Mouse (Mus musculus) embryonic fibroblast, embryonic 13.5 days (primary cell): ENCODE measurements around the gene AC124108.1. TPM values are rescaled to one million over a fixed set of nuclear protein-coding genes. Genes with fewer than 3 reads are reported as not detected.
A peak's percentile ranks its signal among the peaks of the same experiment; 100 is the strongest.

Experiments
- H3K27ac ChIP-seq: 2 replicates; pipeline ENCODE4 v1.5.1; 2012; ENCODE audit warnings: low read length, control low read depth, inconsistent platforms; ENCODE audit not compliant: insufficient read depth
- H3K4me1 ChIP-seq: 2 replicates; pipeline ENCODE4 v1.6.1; 2011; ENCODE audit warnings: low read length; ENCODE audit not compliant: control insufficient read depth, insufficient read depth
- H3K4me3 ChIP-seq: 2 replicates; pipeline ENCODE4 v1.5.1; 2011; ENCODE audit warnings: mild to moderate bottlenecking, control low read depth, low read length; ENCODE audit not compliant: insufficient read depth
- CTCF ChIP-seq: IDR thresholded peaks from 2 replicates; pipeline ENCODE4 v1.5.1; 2011; ENCODE audit warnings: mild to moderate bottlenecking, control low read depth, low read length, moderate library complexity, borderline replicate concordance; ENCODE audit not compliant: insufficient read depth
- POLR2A ChIP-seq: IDR thresholded peaks from 2 replicates; pipeline ENCODE4 v1.6.1; 2011; ENCODE audit warnings: low read depth, mild to moderate bottlenecking, control low read depth, low read length, moderate library complexity
- polyA plus RNA-seq: library from polyadenylated mRNA; stranded (reverse); fragments of >200 nt; gene quantifications from 2 replicates; pipeline ENCODE4 v1.2.4, GENCODE M21; 2011; ENCODE audit warnings: low read depth; ENCODE audit not compliant: missing spikeins, insufficient read length

The AC124108.1 gene
- polyA plus RNA-seq, 1 experiment, result not detected

GRCm38 (mm10) chr1:132198401-132199071, 7.3 kb downstream of the AC124108.1 start:
- H3K4me3 ChIP-seq, result no peak overlapping the region
- H3K27ac ChIP-seq, result no peak overlapping the region
- H3K4me1 ChIP-seq, result peaks cover 11% of the 10 kb centered on the region
- TF ChIP-seq CTCF (no peak), POLR2A (no peak)

DNA sequence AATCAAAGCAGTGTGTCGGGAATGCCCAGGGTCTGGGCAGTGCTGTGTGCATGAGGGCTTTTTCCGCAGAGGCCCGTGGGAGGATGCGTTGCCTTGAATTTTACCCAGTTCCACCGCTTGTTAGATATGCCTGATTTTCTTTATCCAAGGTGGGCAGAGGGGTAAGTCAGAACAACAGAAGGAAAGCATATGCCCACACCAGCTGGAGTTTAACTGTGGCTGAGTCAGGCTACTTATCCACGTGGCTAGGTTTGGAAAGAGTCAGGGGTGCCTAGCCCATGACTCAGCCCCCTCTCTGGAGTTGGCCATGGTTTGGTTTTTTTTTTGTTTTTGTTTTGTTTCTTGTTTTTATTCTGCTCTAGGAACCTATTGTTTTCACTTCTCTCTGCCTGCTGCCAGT, 8.0 kb downstream of the AC124108.1 start:
- no peak for TF ChIP-seq POLR2A
- TF ChIP-seq CTCF, result no peak
- Histone ChIP-seq H3K4me1 (peaks cover 11% of the 10 kb centered on the region), H3K27ac (no peak overlapping the region), H3K4me3 (no peak overlapping the region)

- Histone ChIP-seq H3K27ac (no peak overlapping the region), H3K4me3 (no peak overlapping the region), H3K4me1 (peaks cover 11% of the 10 kb centered on the region)
- TF ChIP-seq CTCF (no peak), POLR2A (no peak)
Observed at GRCm38 (mm10) chr1:132199934-132200333, 8.7 kb downstream of the AC124108.1 start.

DNA sequence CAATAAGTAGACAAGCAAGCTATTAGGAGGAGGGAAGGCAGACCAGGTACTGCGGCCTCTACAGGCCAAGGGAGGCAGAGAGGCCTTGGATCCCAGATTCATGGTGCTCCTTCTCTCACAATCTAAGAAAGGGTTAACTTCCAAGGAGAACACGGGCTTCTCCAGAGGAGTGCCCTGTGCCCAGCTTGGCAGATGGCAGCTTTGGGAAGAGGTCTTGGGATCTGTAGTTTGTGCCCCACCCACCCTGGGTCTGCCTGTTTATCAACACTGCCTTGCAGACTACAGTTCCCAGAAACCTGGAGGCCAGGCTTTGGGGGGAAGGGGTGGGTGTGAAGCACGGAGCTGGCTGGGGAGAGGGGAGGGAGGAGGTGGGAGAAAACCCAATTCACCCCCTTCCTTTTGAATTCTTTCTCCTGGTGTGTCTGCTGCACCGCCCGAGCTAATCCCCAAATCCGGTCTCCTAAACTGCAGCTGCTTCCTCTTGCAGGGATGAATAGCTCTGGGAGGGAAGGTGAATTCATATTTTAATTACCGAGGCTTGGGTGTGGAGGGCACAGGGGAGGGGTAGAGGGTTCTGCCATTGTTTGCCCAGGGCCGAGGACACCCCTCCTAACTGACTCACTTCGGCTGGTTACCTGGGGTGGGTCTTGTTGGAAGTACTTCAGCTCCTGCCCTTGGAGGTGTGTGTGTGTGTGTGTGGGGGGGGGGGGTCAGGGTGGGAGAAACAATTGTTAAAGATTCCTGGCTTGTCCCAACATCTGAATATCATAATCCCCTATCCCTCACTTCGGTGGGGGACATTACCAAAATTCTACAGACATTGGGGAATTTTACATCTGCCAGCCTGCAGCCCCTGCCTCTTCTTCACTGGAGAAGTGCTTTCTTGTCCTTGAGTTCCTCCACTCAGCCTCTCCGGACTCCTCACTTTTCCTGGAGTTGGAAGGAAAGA, 9.6 kb downstream of the AC124108.1 start:
- Histone ChIP-seq H3K27ac (no peak overlapping the region), H3K4me3 (no peak overlapping the region), H3K4me1 (peaks cover 11% of the 10 kb centered on the region)
- TF ChIP-seq CTCF (peak; percentile 12; the same call in 1 of the 2 replicates), POLR2A (no peak)

GRCm38 (mm10) chr1:132201511-132201860, 10.2 kb downstream of the AC124108.1 start:
- peaks cover 13% of the 10 kb centered on the region for H3K4me1 ChIP-seq

GRCm38 (mm10) chr1:132201936-132202335, 10.7 kb downstream of the AC124108.1 start:
- Histone ChIP-seq H3K27ac (no peak overlapping the region), H3K4me1 (peaks cover 16% of the 10 kb centered on the region), H3K4me3 (no peak overlapping the region)
- TF ChIP-seq CTCF (no peak), POLR2A (no peak)

More at GRCm38 (mm10) chr1:132201511-132201860, 10.2 kb downstream of the AC124108.1 start:
- H3K4me3 ChIP-seq, result no peak overlapping the region
- H3K27ac ChIP-seq, result no peak overlapping the region
- TF ChIP-seq POLR2A (no peak), CTCF (no peak)

- TF ChIP-seq POLR2A, result no peak
- TF ChIP-seq CTCF, result no peak
- peaks cover 21% of the 10 kb centered on the region for H3K4me1 ChIP-seq
Observed at GRCm38 (mm10) chr1:132202771-132203170, 11.5 kb downstream of the AC124108.1 start.

GRCm38 (mm10) chr1:132205958-132206357, 14.7 kb downstream of the AC124108.1 start:
- TF ChIP-seq CTCF (no peak), POLR2A (no peak)
- peaks cover 19% of the 10 kb centered on the region for H3K4me1 ChIP-seq
- H3K4me3 ChIP-seq, result no peak overlapping the region
- no peak overlapping the region for H3K27ac ChIP-seq

More at GRCm38 (mm10) chr1:132202771-132203170, 11.5 kb downstream of the AC124108.1 start:
- no peak overlapping the region for H3K27ac ChIP-seq
- H3K4me3 ChIP-seq, result no peak overlapping the region

DNA sequence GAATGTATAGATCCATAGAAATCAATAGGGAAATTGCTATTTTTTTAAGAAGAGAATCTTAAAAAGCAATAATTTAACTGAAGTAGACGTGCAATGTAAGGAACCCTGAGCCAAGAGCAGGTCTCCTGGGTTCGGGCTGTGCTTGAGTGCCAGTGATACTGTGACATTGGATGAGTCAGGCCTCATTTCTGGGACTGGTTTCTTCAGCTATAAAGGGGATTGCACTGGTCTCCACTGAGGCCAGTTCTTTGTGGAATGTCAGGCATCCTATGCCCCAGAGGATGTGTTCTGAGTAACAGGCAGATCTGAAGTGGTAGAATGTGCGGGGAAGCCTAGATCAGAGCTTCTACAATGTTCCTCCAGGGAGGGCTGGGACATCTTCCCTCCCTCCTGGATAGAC, 15.6 kb downstream of the AC124108.1 start:
- no peak for TF ChIP-seq POLR2A
- no peak for TF ChIP-seq CTCF
- H3K4me3 ChIP-seq, result no peak overlapping the region
- H3K27ac ChIP-seq, result no peak overlapping the region
- H3K4me1 ChIP-seq, result peaks cover 22% of the 10 kb centered on the region

GRCm38 (mm10) chr1:132208154-132208553, 16.9 kb downstream of the AC124108.1 start:
- peaks cover 22% of the 10 kb centered on the region for H3K4me1 ChIP-seq
- TF ChIP-seq POLR2A (no peak), CTCF (no peak)
- H3K4me3 ChIP-seq, result no peak overlapping the region
- H3K27ac ChIP-seq, result no peak overlapping the region
